ENCODE assay signal across 9 mouse cellular contexts in the genomic region with DNA sequence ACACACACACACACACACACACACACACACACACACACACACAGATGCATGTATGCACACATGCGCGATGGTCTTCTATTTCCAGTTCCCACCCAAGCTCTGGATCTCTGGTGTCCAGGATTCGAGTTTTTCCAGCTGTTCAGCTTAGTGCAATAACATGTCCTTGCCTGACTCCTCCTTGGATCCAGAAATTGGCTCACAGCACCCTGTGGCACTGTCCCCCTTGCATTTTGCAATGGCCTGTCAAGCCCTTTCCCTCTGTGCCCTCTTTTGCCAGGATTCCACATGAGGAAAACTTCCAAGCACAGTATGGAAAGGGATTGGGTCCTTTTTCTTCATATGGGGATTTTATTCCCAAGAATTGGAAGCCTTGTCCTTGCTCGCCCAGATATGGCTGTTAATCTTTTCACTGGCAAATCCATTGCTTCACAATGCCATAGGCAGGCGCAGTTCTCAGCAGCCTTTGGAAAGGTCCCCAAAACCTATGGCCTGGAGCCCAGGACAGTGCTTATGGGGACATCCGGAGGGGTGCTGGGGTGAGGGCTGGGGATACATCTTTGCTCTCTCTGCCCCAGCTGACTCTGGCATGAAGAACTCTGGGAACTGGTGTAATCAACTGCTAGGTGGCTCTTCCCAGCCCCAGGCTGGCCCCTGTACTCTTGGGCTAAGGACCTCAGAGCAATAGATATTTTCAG. TPM values are rescaled to one million over a fixed set of nuclear protein-coding genes. Genes with fewer than 3 reads are reported as not detected.
DNase-seq lines count a peak whose midpoint lies in the region; ATAC-seq lines count a peak whose summit lies in the region.
"Had no signal": no experiment of that assay in that cellular context is flagged by ENCODE, and none has a peak within 500 bp of the region (broad histone marks: within the 10 kb centered on the region; RNA-seq: fewer than 3 reads in every experiment).

No protein-coding gene starts in this region.

- no peak overlapping the region for H3K4me3 ChIP-seq in embryonic facial prominence, embryonic 11.5 days (ENCODE audit: low read depth, low read length)
- H3K4me3 ChIP-seq in heart, embryonic 16.5 days (ENCODE audit: low read length): peak overlapping the region; percentile 53
- H3K4me3 ChIP-seq in lung, embryonic 15.5 days: peak overlapping the region; percentile 31

- no peaks in the 10 kb centered on the region for H3K36me3 ChIP-seq in embryonic facial prominence, embryonic 11.5 days (replicated peaks; ENCODE audit: control insufficient read depth, insufficient read depth, low read depth, low read length)
- peaks cover 3% of the 10 kb centered on the region; the same call in 1 of the 2 replicates for H3K36me3 ChIP-seq in heart, embryonic 16.5 days (ENCODE audit: control insufficient read depth, insufficient read depth)
- no peaks in the 10 kb centered on the region for H3K36me3 ChIP-seq in lung, embryonic 15.5 days

- no peaks in the 10 kb centered on the region for H3K27me3 ChIP-seq in embryonic facial prominence, embryonic 11.5 days (ENCODE audit: control insufficient read depth, insufficient read depth, low read length)
- H3K27me3 ChIP-seq in heart, embryonic 16.5 days (ENCODE audit: control insufficient read depth, insufficient read depth, low read length): no peaks in the 10 kb centered on the region
- H3K27me3 ChIP-seq in lung, embryonic 15.5 days: no peaks in the 10 kb centered on the region

- H3K9me3 ChIP-seq in embryonic facial prominence, embryonic 11.5 days (replicated peaks; ENCODE audit: control insufficient read depth, low read length): no peaks in the 10 kb centered on the region
- H3K9me3 ChIP-seq in heart, embryonic 16.5 days (replicated peaks; ENCODE audit: control insufficient read depth, low read length): no peaks in the 10 kb centered on the region
- no peaks in the 10 kb centered on the region for H3K9me3 ChIP-seq in lung, embryonic 15.5 days

- H3K27ac ChIP-seq in embryonic facial prominence, embryonic 11.5 days (replicated peaks; ENCODE audit: low read depth, low read length): no peak overlapping the region
- peak overlapping the region; percentile 90 for H3K27ac ChIP-seq in heart, embryonic 16.5 days (ENCODE audit: low read length)
- peak overlapping the region; percentile 75 for H3K27ac ChIP-seq in lung, embryonic 15.5 days

- no peak overlapping the region; the same call in 1 of the 2 replicates for H3K4me2 ChIP-seq in embryonic facial prominence, embryonic 11.5 days (ENCODE audit: low read depth, low read length)
- peak overlapping the region; percentile 68 for H3K4me2 ChIP-seq in heart, embryonic 16.5 days (ENCODE audit: low read depth, low read length)
- peak overlapping the region; percentile 55 for H3K4me2 ChIP-seq in lung, embryonic 15.5 days

- no peak for ATAC-seq in embryonic facial prominence, embryonic 11.5 days (replicated peaks; ENCODE audit: insufficient number of reproducible peaks, low FRiP score, low TSS enrichment, low read depth)
- ATAC-seq in heart, embryonic 16.5 days (replicated peaks; ENCODE audit: extremely low read depth, insufficient read depth, low FRiP score): peak; percentile 9; the same call in 1 of the 2 replicates
- no peak for ATAC-seq in lung, embryonic 15.5 days (ENCODE audit: borderline replicate concordance, extremely low read depth, low FRiP score, low TSS enrichment)
- ATAC-seq in frontal cortex, adult (ENCODE audit: low TSS enrichment): no peak

- DNase-seq in adrenal gland, adult 2 months: peak; percentile 68
- no peak for DNase-seq in adrenal gland, adult 18-20 months (ENCODE audit: low spot score in 2 of 2)
- DNase-seq in embryonic facial prominence, embryonic 11.5 days (ENCODE audit: low spot score): no peak
- DNase-seq in MN1 (ENCODE audit: low spot score): no peak
- DNase-seq in right cerebral cortex, postnatal 4 days: no peak

- WGBS in embryonic facial prominence, embryonic 11.5 days: 81% methylated on average over 6 of the region's 6 CpGs
- 61% methylated on average over 6 of the region's 6 CpGs for WGBS in heart, embryonic 16.5 days
- 63% methylated on average over 6 of the region's 6 CpGs for WGBS in lung, embryonic 15.5 days

- H3K9ac ChIP-seq in embryonic facial prominence, embryonic 11.5 days (replicated peaks; ENCODE audit: low read length): peak overlapping the region; percentile 23; the same call in 1 of the 2 replicates
- peak overlapping the region; percentile 73 for H3K9ac ChIP-seq in heart, embryonic 16.5 days (ENCODE audit: low read length)
- peak overlapping the region; percentile 25 for H3K9ac ChIP-seq in lung, embryonic 15.5 days

- peaks cover 6% of the 10 kb centered on the region; the same call in 1 of the 2 replicates for H3K4me1 ChIP-seq in embryonic facial prominence, embryonic 11.5 days (ENCODE audit: control insufficient read depth, insufficient read depth, low read length)
- peaks cover 37% of the 10 kb centered on the region for H3K4me1 ChIP-seq in heart, embryonic 16.5 days (ENCODE audit: control insufficient read depth, insufficient read depth, low read length)
- peaks cover 33% of the 10 kb centered on the region for H3K4me1 ChIP-seq in lung, embryonic 15.5 days

RNA-seq across cellular contexts. Expression of a gene that starts 0.9 kb away (rescaled TPM):
- 100 to 1,000 TPM; 126 to 247 TPM for total RNA-seq in adrenal gland, adult 2 months (2021)
- 57.3 and 85.0 TPM in 2 replicates for polyA plus RNA-seq in adrenal gland, adult 2 months (2012; rRNA removed)
- 100 to 1,000 TPM; 128 to 221 TPM for total RNA-seq in adrenal gland, adult 18-20 months (2021)
- 0.60 and 0.65 TPM in 2 replicates for polyA plus RNA-seq in embryonic facial prominence, embryonic 11.5 days (2014; fragmentation: Nextera tagmentation; extraction: Ambion mirVana)
- 18.7 and 20.7 TPM in 2 replicates for polyA plus RNA-seq in heart, embryonic 16.5 days (2015; fragmentation: Nextera tagmentation; extraction: Ambion mirVana)
- 5.7 and 6.2 TPM in 2 replicates for polyA plus RNA-seq in lung, embryonic 15.5 days (2015; fragmentation: Nextera tagmentation; extraction: Ambion mirVana)

RNA-seq across cellular contexts. Expression of a gene that starts 32.2 kb away (rescaled TPM):
- under 1 TPM; 0.09 to 0.17 TPM for total RNA-seq in adrenal gland, adult 2 months (2021)
- 0.67 and 0.85 TPM in 2 replicates for polyA plus RNA-seq in adrenal gland, adult 2 months (2012; rRNA removed)
- total RNA-seq in adrenal gland, adult 18-20 months (2021): under 1 TPM in 1 of 2 experiments, not detected in 1; 0.22 TPM
- 0.54 and 0.65 TPM in 2 replicates for polyA plus RNA-seq in embryonic facial prominence, embryonic 11.5 days (2014; fragmentation: Nextera tagmentation; extraction: Ambion mirVana)
- not detected in 2 replicates for polyA plus RNA-seq in heart, embryonic 16.5 days (2015; fragmentation: Nextera tagmentation; extraction: Ambion mirVana)
- polyA plus RNA-seq in lung, embryonic 15.5 days (2015; fragmentation: Nextera tagmentation; extraction: Ambion mirVana): 0.04 TPM in 1 of 2 replicates, not detected in the other

RNA-seq across cellular contexts. Expression of a gene that starts 35.5 kb away (rescaled TPM):
- 10 to 100 TPM; 32.2 to 38.3 TPM for total RNA-seq in adrenal gland, adult 2 months (2021)
- 109 and 126 TPM in 2 replicates for polyA plus RNA-seq in adrenal gland, adult 2 months (2012; rRNA removed)
- total RNA-seq in adrenal gland, adult 18-20 months (2021): 10 to 100 TPM; 20.8 to 27.8 TPM
- polyA plus RNA-seq in embryonic facial prominence, embryonic 11.5 days (2014; fragmentation: Nextera tagmentation; extraction: Ambion mirVana): 30.1 and 36.7 TPM in 2 replicates
- polyA plus RNA-seq in heart, embryonic 16.5 days (2015; fragmentation: Nextera tagmentation; extraction: Ambion mirVana): 25.3 and 30.6 TPM in 2 replicates
- 46.2 and 49.4 TPM in 2 replicates for polyA plus RNA-seq in lung, embryonic 15.5 days (2015; fragmentation: Nextera tagmentation; extraction: Ambion mirVana)

RNA-seq across cellular contexts. Expression of a gene that starts 38.7 kb away (rescaled TPM):
- 1 to 10 TPM in 1 of 2 experiments, under 1 TPM in 1; 0.62 to 3.6 TPM for total RNA-seq in adrenal gland, adult 2 months (2021)
- polyA plus RNA-seq in adrenal gland, adult 2 months (2012; rRNA removed): 0.90 and 0.91 TPM in 2 replicates
- 1 to 10 TPM in 1 of 2 experiments, under 1 TPM in 1; 0.42 to 3.7 TPM for total RNA-seq in adrenal gland, adult 18-20 months (2021)
- not detected in 2 replicates for polyA plus RNA-seq in embryonic facial prominence, embryonic 11.5 days (2014; fragmentation: Nextera tagmentation; extraction: Ambion mirVana)
- 0.16 and 0.17 TPM in 2 replicates for polyA plus RNA-seq in heart, embryonic 16.5 days (2015; fragmentation: Nextera tagmentation; extraction: Ambion mirVana)
- polyA plus RNA-seq in lung, embryonic 15.5 days (2015; fragmentation: Nextera tagmentation; extraction: Ambion mirVana): not detected in 2 replicates
- polyA plus RNA-seq: liver, embryonic 16.5 days had no signal

RNA-seq across cellular contexts. Expression of a gene that starts 44.0 kb away (rescaled TPM):
- total RNA-seq in adrenal gland, adult 2 months (2021): 1 to 10 TPM; 1.0 to 1.1 TPM
- polyA plus RNA-seq in adrenal gland, adult 2 months (2012; rRNA removed): 0.99 and 1.1 TPM in 2 replicates
- total RNA-seq in adrenal gland, adult 18-20 months (2021): 1 to 10 TPM; 1.3 to 1.5 TPM
- polyA plus RNA-seq in embryonic facial prominence, embryonic 11.5 days (2014; fragmentation: Nextera tagmentation; extraction: Ambion mirVana): 0.07 and 0.11 TPM in 2 replicates
- polyA plus RNA-seq in heart, embryonic 16.5 days (2015; fragmentation: Nextera tagmentation; extraction: Ambion mirVana): 0.04 and 0.05 TPM in 2 replicates
- 0.15 and 0.21 TPM in 2 replicates for polyA plus RNA-seq in lung, embryonic 15.5 days (2015; fragmentation: Nextera tagmentation; extraction: Ambion mirVana)

Comparison
In these comparisons a context has a peak if more than half of its experiments do, and no peak if none do; other contexts are left out.
1. H3K9ac ChIP-seq: peak in every context shown above with its lines; median percentile 73 in heart, embryonic 16.5 days; 25 in lung, embryonic 15.5 days; 23 in embryonic facial prominence, embryonic 11.5 days.